Mouse (Mus musculus): ENCODE results near the gene Pramef17.
A peak's percentile ranks its signal among the peaks of the same experiment; 100 is the strongest.
"Not testable (repeated sequence)": the region's sequence is repeated elsewhere in the genome, so short reads cannot be mapped to it uniquely, and the experiment has no call there.

The Pramef17 gene

DNA sequence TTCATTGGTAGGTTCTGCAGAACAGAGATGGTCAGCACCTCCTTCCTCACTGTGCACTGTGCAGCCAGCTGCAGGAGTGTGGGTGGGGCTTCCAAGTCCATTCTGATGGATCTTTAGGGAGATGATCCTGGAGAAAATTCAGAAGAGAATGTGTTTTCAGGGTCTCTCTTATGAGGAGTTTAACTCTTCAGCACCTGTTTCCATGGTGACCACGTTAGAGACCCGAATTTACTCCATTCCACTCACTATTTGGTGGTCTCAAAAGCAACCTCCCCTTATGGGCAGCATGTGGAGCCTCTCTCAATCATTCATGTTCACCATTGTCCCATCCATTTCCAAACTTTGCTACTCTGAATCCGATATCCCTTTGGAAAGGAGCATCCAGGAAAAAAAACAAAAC lies at the start of gene Pramef17:
Pramef17 (minus strand) TSS at position 101 of the 400 bp plus-strand sequence.
- not testable (repeated sequence) for DNase-seq (ENCODE audit: low spot score)

- peak; percentile 29 for DNase-seq (ENCODE audit: low spot score)
Measured at GRCm38 (mm10) chr4:143988126-143988525, 6.0 kb downstream of the Pramef17 start.

DNA sequence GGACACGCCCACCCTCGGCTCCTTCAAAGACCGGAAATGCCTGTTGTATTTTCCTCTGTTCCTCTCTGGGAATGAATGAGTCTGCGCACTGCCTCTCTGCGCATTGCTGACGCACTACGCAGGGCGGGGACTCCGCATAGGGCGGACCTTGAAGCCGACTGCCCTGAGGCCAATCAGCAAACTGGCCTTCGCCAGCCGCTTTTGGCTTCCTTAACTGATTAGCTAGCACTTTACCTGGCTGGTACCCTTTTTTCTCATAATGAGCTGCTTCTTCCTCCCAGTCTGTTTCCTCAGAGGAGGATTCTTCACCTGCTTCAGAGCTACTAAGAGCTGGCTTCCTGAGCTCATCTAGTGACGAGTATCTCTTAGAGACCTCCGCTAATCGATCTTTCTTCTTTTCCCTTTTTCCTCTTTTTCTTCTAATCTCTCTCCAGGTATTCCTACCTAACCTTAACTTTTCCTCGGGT lies 6.7 kb downstream of the Pramef17 start:
- DNase-seq (ENCODE audit: low spot score), result peak; percentile 28

GRCm38 (mm10) chr4:143985733-143986132 lies 8.4 kb downstream of the Pramef17 start:
- DNase-seq (ENCODE audit: low spot score), result peak; percentile 19

- not testable (repeated sequence) for DNase-seq (ENCODE audit: low spot score)
Measured at GRCm38 (mm10) chr4:143985165-143985564, 9.0 kb downstream of the Pramef17 start.

DNA sequence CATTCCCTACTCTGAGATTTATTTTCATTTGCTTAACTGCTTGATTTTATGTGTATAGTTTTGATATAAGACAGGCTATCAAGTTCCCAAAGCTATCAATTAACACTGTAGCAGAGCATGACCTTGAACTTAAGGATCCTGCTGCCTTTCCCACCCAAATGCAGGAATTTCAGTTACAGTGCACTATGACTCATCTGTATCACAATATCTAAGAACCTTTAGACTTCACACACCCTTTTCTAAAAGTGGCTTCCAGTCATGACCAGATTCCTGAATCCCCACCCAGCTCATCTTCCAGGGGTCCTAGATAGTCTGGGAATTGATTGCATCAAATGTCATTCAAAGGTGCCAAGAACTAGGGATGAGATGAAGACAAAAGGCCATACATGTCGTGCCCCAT lies 10.7 kb downstream of the Pramef17 start:
- DNase-seq (ENCODE audit: low spot score), result not testable (repeated sequence)

DNA sequence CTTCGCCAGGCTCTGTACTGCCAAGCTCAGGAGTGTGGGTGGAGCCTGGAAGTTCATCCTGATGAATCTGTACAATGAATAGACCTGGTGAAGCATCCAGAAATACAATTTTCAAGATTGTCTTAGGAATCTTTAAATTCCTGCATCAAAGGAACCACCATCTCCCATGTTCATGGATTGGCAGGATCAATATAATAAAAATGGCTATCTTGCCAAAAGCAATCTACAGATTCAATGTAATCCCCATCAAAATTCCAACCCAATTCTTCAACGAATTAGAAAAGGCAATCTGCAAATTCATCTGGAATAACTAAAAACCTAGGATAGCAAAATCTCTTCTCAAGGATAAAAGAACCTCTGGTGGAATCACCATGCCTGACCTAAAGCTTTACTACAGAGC lies 27.3 kb downstream of the Pramef17 start, which contains the start of gene Gm13101:
Gm13101 (minus strand) TSS at position 101 of the 400 bp plus-strand sequence.
- DNase-seq (ENCODE audit: low spot score), result not testable (repeated sequence)

DNA sequence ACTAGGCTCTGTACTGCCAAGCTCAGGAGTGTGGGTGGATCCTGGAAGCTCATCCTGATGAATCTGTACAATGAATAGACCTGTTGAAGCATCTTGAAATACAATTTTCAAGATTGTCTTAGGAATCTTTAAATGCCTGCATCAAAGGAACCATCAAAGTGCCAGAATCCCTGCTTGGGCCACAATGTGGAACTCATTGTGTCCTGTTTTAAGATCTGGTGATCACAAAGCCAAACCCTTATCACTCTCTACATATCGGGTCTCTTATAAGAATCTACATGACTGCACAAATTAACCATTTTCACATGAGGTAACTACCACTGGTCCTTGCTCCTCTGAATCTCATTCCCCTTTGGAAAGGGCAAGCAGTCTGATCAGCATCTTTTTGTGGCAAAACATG lies 43.3 kb downstream of the Pramef17 start, which contains the start of gene Pramef25:
Pramef25 (minus strand) TSS at position 101 of the 400 bp plus-strand sequence.
- DNase-seq (ENCODE audit: low spot score), result not testable (repeated sequence)

Data from ovary, postnatal 36 days (tissue).